In the genomic region with DNA sequence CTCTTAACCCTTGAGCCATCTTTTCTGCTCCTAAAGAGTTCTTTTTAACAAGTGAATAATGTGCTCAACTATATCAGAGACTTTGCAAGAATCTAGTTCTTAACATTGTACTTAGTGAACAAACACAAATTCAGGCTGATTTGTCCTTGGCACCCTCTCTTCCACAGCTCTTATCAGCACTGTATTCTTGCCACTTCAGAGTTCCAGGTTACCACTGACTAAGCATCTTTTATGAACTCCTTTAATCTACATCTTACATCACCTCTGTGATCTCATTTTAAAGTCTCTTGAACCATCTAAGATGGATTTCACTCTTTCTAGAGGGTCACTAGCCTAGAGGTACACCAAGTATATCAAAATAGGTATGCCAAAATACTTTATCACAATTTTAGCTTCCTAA, we compare ENCODE assay signal across 18 mouse cellular contexts.
"Had no signal": no experiment of that assay in that cellular context is flagged by ENCODE, and none has a peak within 500 bp of the region (broad histone marks: within the 10 kb centered on the region; RNA-seq: fewer than 3 reads in every experiment).

No protein-coding gene starts in this region.

- H3K9ac ChIP-seq: limb, embryonic 13.5 days; liver, embryonic 13.5 days; lung, embryonic 14.5 days had no signal

- H3K27me3 ChIP-seq: limb, embryonic 13.5 days; liver, embryonic 13.5 days; megakaryocyte, embryonic 14.5 days had no signal

- H3K4me3 ChIP-seq: layer of hippocampus, adult 2 months; left cerebral cortex, adult 2 months; limb, embryonic 10.5 days; limb, embryonic 13.5 days; liver, embryonic 13.5 days; megakaryocyte, embryonic 14.5 days had no signal

- H3K9me3 ChIP-seq: limb, embryonic 10.5 days; limb, embryonic 13.5 days; liver, embryonic 13.5 days; megakaryocyte, embryonic 14.5 days had no signal

- H3K27ac ChIP-seq: kidney, postnatal 0 days; layer of hippocampus, adult 2 months; left cerebral cortex, adult 2 months; limb, embryonic 10.5 days; limb, embryonic 13.5 days; liver, embryonic 13.5 days; macrophage had no signal

- DNase-seq: kidney, adult 18-20 months; kidney, postnatal 25 days; layer of hippocampus, adult 9-11 months; layer of hippocampus, postnatal 36 days; liver, embryonic 13.5 days; lung, embryonic 14.5 days; lung, postnatal 10 days; midbrain, embryonic 14.5 days; thymus, adult 18-20 months; thymus, postnatal 36 days had no signal

- H3K4me1 ChIP-seq: limb, embryonic 10.5 days had no signal

- H3K4me2 ChIP-seq: limb, embryonic 13.5 days; liver, embryonic 13.5 days; lung, embryonic 14.5 days; midbrain, embryonic 11.5 days had no signal
